ENCODE assay signal across 8 mouse cellular contexts in genomic region chr10:108163451-108163850, GRCm38 (mm10). TPM values are rescaled to one million over a fixed set of nuclear protein-coding genes. Genes with fewer than 3 reads are reported as not detected.
DNase-seq lines count a peak whose midpoint lies in the region; ATAC-seq and TF ChIP-seq lines count a peak whose summit lies in the region.

No protein-coding gene starts in this region.

- no peak for TF ChIP-seq CTCF in spleen, adult 2 months (IDR thresholded peaks at IDR 0.05; ENCODE audit: extremely low read depth, insufficient read depth, insufficient read length, insufficient replicate concordance)
- TF ChIP-seq CTCF in stomach, postnatal 0 days (IDR thresholded peaks at IDR 0.05; ENCODE audit: low read depth) = no peak

- 27% methylated on average over 3 of the region's 3 CpGs for WGBS in spleen, adult 2 months
- WGBS in limb, embryonic 15.5 days = 8% methylated on average over 3 of the region's 3 CpGs
- WGBS in stomach, postnatal 0 days = 9% methylated on average over 3 of the region's 3 CpGs

- no peaks in the 10 kb centered on the region for H3K36me3 ChIP-seq in spleen, adult 2 months (ENCODE audit: control insufficient read depth, insufficient read depth, low read length)
- H3K36me3 ChIP-seq in limb, embryonic 15.5 days = no peaks in the 10 kb centered on the region
- H3K36me3 ChIP-seq in stomach, postnatal 0 days (ENCODE audit: control insufficient read depth, insufficient read depth, low read length) = no peaks in the 10 kb centered on the region

- no peaks in the 10 kb centered on the region for H3K9me3 ChIP-seq in limb, embryonic 15.5 days
- no peaks in the 10 kb centered on the region for H3K9me3 ChIP-seq in stomach, postnatal 0 days (ENCODE audit: control insufficient read depth, low read length)

- TF ChIP-seq EP300 in stomach, postnatal 0 days (optimal IDR thresholded peaks at IDR 0.05) = no peak

- H3K4me1 ChIP-seq in spleen, adult 2 months (ENCODE audit: control insufficient read depth, insufficient read depth, insufficient read length) = peaks cover 10% of the 10 kb centered on the region; the same call in 1 of the 2 replicates
- H3K4me1 ChIP-seq in limb, embryonic 15.5 days = peaks cover 5% of the 10 kb centered on the region; the same call in 1 of the 2 replicates
- H3K4me1 ChIP-seq in stomach, postnatal 0 days (replicated peaks; ENCODE audit: control insufficient read depth, insufficient read depth) = 0 out of 2 replicates have a peak, but pooled peaks cover 3% of the 10 kb centered on the region

- ATAC-seq in limb, embryonic 15.5 days (ENCODE audit: insufficient number of reproducible peaks, low FRiP score, low TSS enrichment, low read depth) = no peak
- ATAC-seq in stomach, postnatal 0 days (ENCODE audit: low FRiP score, low TSS enrichment) = no peak

- peak overlapping the region; percentile 100 for H3K4me3 ChIP-seq in spleen, adult 2 months (ENCODE audit: extremely low read depth, insufficient read depth, insufficient read length)
- peak overlapping the region; percentile 86 for H3K4me3 ChIP-seq in limb, embryonic 15.5 days
- H3K4me3 ChIP-seq in stomach, postnatal 0 days (ENCODE audit: low read depth, low read length) = peak overlapping the region; percentile 100

- no peak for TF ChIP-seq POLR2A in spleen, adult 2 months (IDR thresholded peaks at IDR 0.05; ENCODE audit: low read depth, low read length)

- no peaks in the 10 kb centered on the region for H3K27me3 ChIP-seq in spleen, adult 2 months (ENCODE audit: control insufficient read depth, insufficient read depth, low read length)
- no peaks in the 10 kb centered on the region for H3K27me3 ChIP-seq in limb, embryonic 15.5 days
- H3K27me3 ChIP-seq in stomach, postnatal 0 days (ENCODE audit: control insufficient read depth, insufficient read depth, low read length) = no peaks in the 10 kb centered on the region

- peak overlapping the region; percentile 61 for H3K4me2 ChIP-seq in limb, embryonic 15.5 days
- peak overlapping the region; percentile 67 for H3K4me2 ChIP-seq in stomach, postnatal 0 days (replicated peaks; ENCODE audit: low read depth)

- DNase-seq in embryo, embryonic 10.5 days (ENCODE audit: low spot score) = peak; percentile 15
- DNase-seq in embryo, embryonic 11 days = no peak
- DNase-seq in spleen, adult 2 months (ENCODE audit: low read depth in 1 of 2, low spot score in 2 of 2) = no peak
- DNase-seq in spleen, adult 18-20 months = no peak
- no peak for DNase-seq in stomach, postnatal 0 days (ENCODE audit: low spot score)
- no peak for DNase-seq in cerebellum, postnatal 36 days
- no peak for DNase-seq in left cerebral cortex, adult 11 months (ENCODE audit: low spot score)

- peak overlapping the region; percentile 98 for H3K9ac ChIP-seq in limb, embryonic 15.5 days
- H3K9ac ChIP-seq in stomach, postnatal 0 days (ENCODE audit: low read length) = peak overlapping the region; percentile 100

- H3K27ac ChIP-seq in spleen, adult 2 months (ENCODE audit: insufficient read depth, low read length) = 0 out of 2 replicates have a peak overlapping the region, but pooled peaks have one; percentile 8
- H3K27ac ChIP-seq in limb, embryonic 15.5 days = peak overlapping the region; percentile 98; the same call in 1 of the 2 replicates
- peak overlapping the region; percentile 99 for H3K27ac ChIP-seq in stomach, postnatal 0 days (replicated peaks)

RNA-seq across cellular contexts. Expression of gene Ppp1r12a, which starts 1.5 kb away (rescaled TPM):
- 13.6 and 14.6 TPM in 2 replicates for polyA plus RNA-seq in spleen, adult 2 months (2012; rRNA removed)
- 72.2 and 80.9 TPM in 2 replicates for polyA plus RNA-seq in limb, embryonic 15.5 days (2015; fragmentation: Nextera tagmentation; extraction: Ambion mirVana)
- 71.1 and 72.5 TPM in 2 replicates for polyA plus RNA-seq in stomach, postnatal 0 days (2015; fragmentation: Nextera tagmentation; extraction: Ambion mirVana)

Comparison
In these comparisons a context has a peak if more than half of its experiments do, and no peak if none do; other contexts are left out.
1. H3K27ac ChIP-seq: peak in every context shown above with its lines; median percentile 99 in stomach, postnatal 0 days; 98 in limb, embryonic 15.5 days; 8 in spleen, adult 2 months.